Mouse (Mus musculus) left cerebral cortex, adult 11 months (tissue): ENCODE measurements around the gene Ssx2ip.

ENCODE experiments used
- DNase-seq: peaks from one replicate; pipeline ENCODE4 v3.0.0; 2022; ENCODE audit warnings: low spot score

The Ssx2ip gene

GRCm38 (mm10) chr3:146436114-146436513 is 31.7 kb downstream of the Ssx2ip start:
- no peak for DNase-seq

DNA sequence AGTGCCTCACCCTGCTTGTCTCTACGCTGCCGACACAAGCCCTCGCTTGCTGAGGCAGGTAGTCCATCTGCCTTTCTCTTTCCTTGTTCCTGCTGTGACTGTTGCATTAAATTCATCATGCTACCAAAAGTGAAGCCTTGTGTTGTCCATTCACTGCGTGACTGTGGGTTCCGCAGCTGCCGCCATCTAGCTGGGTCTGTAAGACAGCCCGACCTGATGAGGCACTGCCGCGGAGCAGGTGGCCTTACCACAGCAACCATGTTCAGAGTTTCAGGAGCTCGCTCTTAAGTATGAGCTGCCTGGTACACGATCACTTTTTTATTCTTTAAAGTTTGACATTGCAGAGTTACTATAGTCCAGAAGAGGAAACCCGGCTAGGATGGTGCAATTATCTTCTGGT is 35.6 kb downstream of the Ssx2ip start:
- no peak for DNase-seq

GRCm38 (mm10) chr3:146440422-146440821 is 36.0 kb downstream of the Ssx2ip start:
- no peak for DNase-seq

DNA sequence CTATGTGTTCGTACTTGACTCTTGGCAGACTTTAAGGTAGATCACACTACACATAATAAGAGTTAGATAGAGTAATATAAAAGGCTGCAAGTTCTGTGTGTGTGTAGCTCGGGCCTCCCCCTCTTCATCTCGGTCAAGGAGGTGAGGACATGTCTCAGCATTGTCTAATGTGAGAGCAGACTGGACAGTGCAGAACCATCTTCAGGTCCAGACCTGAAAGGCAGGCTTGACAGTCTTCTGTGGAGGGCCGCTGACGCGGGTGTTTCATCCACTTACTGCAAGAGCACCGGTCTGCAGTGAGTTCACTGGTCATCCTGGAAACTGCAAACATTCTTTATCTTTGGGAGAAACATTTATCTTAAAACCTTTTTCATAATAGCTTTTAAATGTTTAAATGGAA is 38.0 kb downstream of the Ssx2ip start:
- DNase-seq: no peak

- no peak for DNase-seq
Observed at GRCm38 (mm10) chr3:146442936-146443335, 38.5 kb downstream of the Ssx2ip start.

DNA sequence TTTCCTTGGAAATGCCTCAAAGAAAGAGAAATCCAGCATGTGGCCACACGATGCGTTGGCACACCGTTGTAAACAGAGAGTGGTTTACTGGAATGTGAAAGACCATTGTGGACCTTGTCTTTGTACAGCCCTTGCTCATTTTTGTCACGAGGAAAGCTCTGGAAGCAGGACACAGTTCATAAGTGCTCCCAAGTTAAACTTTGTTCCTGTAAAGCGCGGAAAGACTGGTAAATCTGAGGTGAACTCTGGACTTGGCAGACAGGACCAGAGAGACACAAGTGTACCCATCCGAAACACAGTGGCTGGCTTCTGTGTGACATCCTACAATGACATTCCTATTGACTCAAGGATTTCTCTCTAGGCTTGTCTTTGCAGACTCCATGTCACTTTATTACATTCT is 38.9 kb downstream of the Ssx2ip start:
- DNase-seq: no peak

DNA sequence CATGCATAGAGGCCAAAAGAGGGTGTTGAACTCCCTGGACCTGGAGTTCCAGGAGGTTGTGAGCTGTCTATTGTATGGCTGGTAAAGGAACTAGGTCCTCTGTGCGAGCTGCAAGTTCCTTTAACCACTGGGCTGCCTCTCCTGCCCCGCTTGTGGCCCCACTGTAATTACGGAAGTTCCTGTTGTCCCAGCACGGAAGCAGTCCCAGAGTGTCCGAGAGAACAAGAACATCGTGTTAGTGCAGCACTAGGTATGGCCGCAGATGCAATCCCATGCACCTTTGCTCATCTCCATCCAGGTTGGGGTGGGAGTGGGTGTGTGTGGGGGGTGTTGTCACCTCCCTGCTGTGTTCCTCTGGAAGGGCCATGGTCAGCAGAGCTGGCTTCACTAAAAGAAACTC is 40.4 kb downstream of the Ssx2ip start:
- DNase-seq: no peak

GRCm38 (mm10) chr3:146447156-146447555 is 42.7 kb downstream of the Ssx2ip start:
- DNase-seq: no peak

DNA sequence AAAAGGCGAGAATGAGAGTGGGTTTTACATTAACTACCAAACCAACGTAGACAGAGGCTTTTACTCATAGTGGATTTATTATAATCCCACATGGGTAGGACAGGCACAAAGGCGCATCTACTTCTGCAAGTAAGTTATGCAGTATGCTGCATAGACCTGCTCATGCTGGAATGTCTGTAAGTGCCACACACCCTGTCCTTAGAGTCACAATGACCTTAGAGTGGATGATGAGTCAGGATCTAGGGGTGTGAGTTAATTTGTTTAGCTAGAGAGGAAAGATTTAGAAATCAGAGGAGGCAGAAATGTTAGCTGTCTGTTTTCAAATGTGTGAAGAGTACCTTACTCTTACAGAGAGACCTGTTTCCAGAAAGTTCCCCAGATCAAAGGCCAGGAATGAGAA is 43.2 kb downstream of the Ssx2ip start:
- no peak for DNase-seq

- DNase-seq: no peak
Observed at GRCm38 (mm10) chr3:146448372-146448771, 43.9 kb downstream of the Ssx2ip start.

- no peak for DNase-seq
Observed at GRCm38 (mm10) chr3:146448969-146449368, 44.5 kb downstream of the Ssx2ip start.

DNA sequence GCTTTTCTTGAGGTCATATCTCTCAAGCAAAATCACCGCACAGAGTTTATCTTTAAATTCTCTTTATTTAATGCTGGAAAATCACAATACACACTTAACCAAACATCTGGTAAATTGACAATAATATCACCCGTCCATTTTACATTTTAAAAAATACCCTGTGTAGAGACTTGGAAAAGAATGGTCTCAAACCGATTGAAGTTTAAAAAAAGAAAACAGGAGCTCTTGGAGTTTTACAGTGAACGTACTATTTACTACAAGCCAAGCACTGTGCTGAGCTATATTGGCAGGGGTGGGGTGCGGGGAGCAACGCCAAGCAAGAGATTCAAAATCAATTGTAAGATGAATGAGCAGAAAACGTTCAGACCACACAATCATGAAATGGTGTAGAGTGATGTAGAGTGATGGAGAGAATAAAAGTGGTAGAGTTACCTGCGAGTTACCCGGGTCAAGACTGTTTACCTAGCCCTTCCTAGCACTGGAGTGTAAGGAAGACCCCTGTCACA is 45.4 kb downstream of the Ssx2ip start, which contains the start of gene Ctbs:
Ctbs (plus strand) TSS at position 51 of the 506 bp plus-strand sequence.
- no peak for DNase-seq

DNA sequence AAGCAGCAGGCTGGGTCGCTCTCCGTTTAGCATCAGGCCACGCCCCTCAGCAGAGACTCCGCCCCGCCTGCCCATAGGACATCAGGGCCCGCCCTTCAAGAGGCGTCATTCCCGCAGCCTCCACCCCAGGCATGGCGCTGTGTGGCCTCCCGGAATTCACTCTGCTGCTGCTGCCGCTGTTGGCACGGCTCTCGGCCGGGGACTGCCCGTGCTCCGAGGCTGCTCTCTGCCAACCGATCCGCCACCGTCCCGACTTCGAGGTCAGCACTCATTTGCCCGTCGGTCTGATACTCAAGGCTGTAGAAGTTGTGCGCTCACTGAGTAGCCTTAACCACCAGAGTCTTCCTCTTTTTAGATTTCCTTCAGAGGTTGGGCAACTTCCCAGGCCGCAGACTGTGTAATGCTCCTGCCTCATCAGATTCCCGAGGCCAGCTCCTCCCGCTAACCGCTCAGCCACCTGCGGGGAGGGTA is 46.0 kb downstream of the Ssx2ip start:
- DNase-seq: peak; percentile 86

DNA sequence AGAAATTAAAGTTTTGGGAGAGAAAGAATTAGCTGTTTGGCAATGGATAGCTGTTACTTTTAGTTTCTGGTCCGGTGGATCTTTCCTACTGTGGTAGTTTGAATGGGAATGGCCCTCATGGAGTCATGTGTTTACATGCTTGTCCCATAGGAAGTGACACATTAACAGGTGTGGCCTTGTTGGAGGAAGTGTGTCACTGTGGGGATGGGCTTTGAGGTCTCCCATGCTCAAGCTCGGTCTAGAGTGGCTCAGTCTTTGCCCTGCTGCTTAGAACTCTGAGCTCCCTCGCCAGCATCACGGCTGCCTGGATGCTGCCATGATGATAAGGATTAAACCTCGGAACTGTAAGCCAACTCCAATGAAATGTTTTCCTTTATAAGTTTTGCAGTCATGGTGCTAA is 46.9 kb downstream of the Ssx2ip start:
- no peak for DNase-seq

GRCm38 (mm10) chr3:146462939-146463338 is 58.5 kb downstream of the Ssx2ip start:
- DNase-seq: no peak

DNA sequence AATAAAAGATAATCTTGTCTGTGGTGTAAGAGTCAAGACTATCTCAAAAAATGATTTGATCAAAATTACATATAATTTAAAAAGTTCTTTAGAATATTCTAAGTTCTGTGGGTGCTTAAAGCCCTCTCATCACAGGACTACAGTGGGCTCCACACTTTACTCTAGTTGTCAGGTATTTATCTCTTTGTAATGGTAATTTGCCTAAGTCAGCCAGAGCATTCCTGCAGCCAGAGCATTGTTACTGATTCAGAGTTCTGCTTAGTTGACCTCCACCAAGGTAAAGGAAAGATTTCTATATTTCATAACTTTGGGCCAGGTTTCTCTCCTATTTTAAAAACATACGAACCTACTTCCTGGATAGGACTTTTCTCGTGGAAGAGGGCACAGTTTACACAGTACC is 64.8 kb downstream of the Ssx2ip start:
- no peak for DNase-seq

DNA sequence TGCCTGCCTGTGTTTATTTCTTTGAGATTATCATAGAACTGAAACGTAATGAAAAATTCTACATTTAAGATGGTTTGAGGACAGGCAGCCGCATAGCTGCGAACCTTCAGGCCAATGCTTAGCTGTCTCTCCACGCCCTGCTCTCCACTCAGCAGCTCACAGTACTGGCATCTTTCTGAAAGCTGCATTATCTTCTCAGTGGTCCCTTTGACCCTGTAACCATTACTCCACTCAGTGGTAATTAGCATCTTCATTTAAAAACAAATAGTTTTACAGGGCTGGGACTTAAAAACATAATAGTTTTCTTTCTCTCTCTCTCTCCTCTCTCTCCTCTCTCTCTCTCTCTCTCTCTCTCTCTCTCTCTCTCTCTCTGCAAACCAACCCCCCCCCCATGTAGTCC is 68.2 kb downstream of the Ssx2ip start:
- DNase-seq: no peak

DNA sequence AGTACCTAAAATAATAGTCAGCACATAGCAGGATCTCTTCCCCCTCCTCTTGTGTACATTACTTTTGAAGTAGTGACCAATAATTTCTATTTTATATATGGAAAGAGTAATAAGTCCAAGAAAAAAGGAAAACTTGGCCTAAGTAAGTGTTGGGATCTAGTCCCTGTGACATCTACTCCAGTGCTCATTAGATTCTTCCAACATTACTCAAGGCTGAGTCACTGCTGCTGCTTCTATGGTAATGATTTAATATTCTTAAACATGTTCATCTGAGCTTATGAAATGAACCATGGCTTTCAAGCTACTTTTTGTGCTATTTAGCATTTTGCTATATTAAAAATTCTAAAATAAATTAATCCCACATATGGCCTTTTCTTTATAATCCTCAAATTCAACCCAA is 69.3 kb downstream of the Ssx2ip start:
- no peak for DNase-seq

- no peak for DNase-seq
Observed at GRCm38 (mm10) chr3:146474428-146474827, 70.0 kb downstream of the Ssx2ip start.

- no peak for DNase-seq
Observed at GRCm38 (mm10) chr3:146482044-146482443, 77.6 kb downstream of the Ssx2ip start.

DNA sequence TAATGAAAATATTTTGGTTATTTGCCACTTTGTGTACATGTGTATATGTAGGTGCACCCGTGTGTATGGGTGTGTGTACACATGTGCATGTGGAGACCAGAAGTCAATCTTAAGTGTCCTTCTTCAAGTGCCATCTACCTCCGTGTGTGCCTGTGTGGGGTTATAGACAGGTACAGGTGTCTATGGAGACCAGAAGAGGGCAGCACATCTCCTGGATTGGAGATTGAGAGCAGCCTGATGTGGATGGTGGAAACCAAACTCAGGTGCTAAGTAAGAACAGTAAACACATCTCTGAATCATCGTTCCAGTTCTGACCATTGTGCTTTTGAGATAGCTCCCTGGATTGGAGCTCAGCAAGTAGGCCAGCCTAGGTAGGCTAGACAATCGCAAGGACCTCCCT is 82.0 kb downstream of the Ssx2ip start:
- DNase-seq: no peak
